Mouse (Mus musculus): ENCODE results near the gene Slc16a12. TPM values are rescaled to one million over a fixed set of nuclear protein-coding genes. Genes with fewer than 3 reads are reported as not detected.

The Slc16a12 gene
- polyA plus RNA-seq, 1 experiment from 2014 or later = 10.6 TPM

DNA sequence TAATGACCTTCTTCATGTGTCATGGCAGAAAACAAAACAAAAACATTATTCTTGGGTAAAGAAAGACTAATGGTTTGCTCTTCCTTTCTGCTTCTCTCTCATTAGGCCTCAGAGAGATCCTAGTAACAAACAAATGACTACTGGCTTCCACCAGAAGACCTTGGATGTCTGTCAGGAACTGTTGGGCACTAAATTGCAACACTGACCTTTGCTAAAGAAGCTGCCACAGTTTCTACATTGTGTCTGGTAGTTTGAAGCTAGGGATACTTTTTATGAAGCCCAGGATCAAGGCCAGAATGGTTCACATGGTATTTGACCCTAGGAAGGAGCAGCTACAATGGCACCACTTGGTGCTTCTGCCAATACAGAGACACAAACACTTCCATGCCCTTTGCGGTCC is 41.9 kb downstream of the Slc16a12 start:
- WGBS = 100% methylated on average over 1 of the region's 1 CpGs
- no peak overlapping the region for H3K4me2 ChIP-seq (ENCODE audit: low read depth, low read length)
- no peaks in the 10 kb centered on the region for H3K36me3 ChIP-seq (ENCODE audit: control insufficient read depth, insufficient read depth)
- no peak overlapping the region for H3K4me3 ChIP-seq (ENCODE audit: low read length)
- no peak overlapping the region for H3K9ac ChIP-seq (ENCODE audit: low read length)
- H3K9me3 ChIP-seq (replicated peaks; ENCODE audit: control insufficient read depth, low read length) = no peaks in the 10 kb centered on the region
- no peaks in the 10 kb centered on the region for H3K27me3 ChIP-seq (ENCODE audit: control insufficient read depth, insufficient read depth, low read length)
- ATAC-seq (replicated peaks; ENCODE audit: extremely low read depth, insufficient read depth, low FRiP score) = no peak
- peaks cover 5% of the 10 kb centered on the region; the same call in 1 of the 2 replicates for H3K4me1 ChIP-seq (ENCODE audit: control insufficient read depth, insufficient read depth, low read length)
- no peak overlapping the region for H3K27ac ChIP-seq (ENCODE audit: low read length)

DNA sequence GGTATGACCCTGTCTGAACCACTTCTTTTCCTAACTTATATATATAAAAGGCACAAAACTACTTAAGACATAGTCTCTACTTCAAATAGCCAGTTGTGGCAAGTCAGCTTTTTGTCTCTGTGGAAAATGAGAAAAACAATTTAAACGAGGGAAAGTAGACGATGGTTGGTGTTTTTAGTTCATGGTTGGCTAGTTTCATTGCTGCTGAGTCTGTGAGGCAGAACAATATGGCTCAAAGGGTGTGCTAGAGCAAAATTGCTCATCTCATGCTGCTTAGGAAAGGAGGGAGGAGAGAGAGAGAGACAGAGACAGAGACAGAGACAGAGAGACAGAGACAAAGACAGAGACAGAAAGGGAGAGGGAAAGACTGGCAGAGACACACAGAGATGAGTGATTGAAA is 47.8 kb downstream of the Slc16a12 start:
- no peak overlapping the region for H3K27ac ChIP-seq (ENCODE audit: low read length)
- H3K36me3 ChIP-seq (ENCODE audit: control insufficient read depth, insufficient read depth) = no peaks in the 10 kb centered on the region
- no peak overlapping the region for H3K4me2 ChIP-seq (ENCODE audit: low read depth, low read length)
- no peak overlapping the region for H3K9ac ChIP-seq (ENCODE audit: low read length)
- no peak for ATAC-seq (replicated peaks; ENCODE audit: extremely low read depth, insufficient read depth, low FRiP score)
- H3K4me3 ChIP-seq (ENCODE audit: low read length) = no peak overlapping the region
- H3K27me3 ChIP-seq (ENCODE audit: control insufficient read depth, insufficient read depth, low read length) = no peaks in the 10 kb centered on the region
- WGBS = 83% methylated on average over 2 of the region's 2 CpGs
- H3K4me1 ChIP-seq (ENCODE audit: control insufficient read depth, insufficient read depth, low read length) = no peaks in the 10 kb centered on the region
- H3K9me3 ChIP-seq (replicated peaks; ENCODE audit: control insufficient read depth, low read length) = no peaks in the 10 kb centered on the region

DNA sequence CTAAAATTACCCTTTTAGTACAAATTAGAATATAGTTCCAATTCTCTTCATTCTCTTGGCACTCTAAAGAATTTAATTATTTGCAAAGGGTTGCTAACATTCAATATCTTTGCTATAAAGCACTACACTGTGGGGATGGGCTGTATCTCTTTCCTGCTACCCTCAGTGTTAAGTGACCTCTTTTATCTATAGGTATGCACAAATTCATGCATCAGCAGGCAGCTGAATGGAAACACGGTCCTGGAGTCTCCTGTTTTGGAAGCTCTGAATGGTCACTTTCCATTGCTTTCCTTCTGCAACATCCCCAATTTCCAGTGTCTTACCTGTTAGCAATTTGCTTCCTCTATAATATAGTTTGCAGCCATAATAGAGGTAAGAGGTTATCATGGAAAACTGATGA is 48.2 kb downstream of the Slc16a12 start:
- Histone ChIP-seq H3K27ac (ENCODE audit: low read length) (no peak overlapping the region), H3K9me3 (replicated peaks; ENCODE audit: control insufficient read depth, low read length) (no peaks in the 10 kb centered on the region), H3K4me2 (ENCODE audit: low read depth, low read length) (no peak overlapping the region), H3K36me3 (ENCODE audit: control insufficient read depth, insufficient read depth) (no peaks in the 10 kb centered on the region), H3K4me3 (ENCODE audit: low read length) (no peak overlapping the region), H3K4me1 (ENCODE audit: control insufficient read depth, insufficient read depth, low read length) (no peaks in the 10 kb centered on the region), H3K27me3 (ENCODE audit: control insufficient read depth, insufficient read depth, low read length) (no peaks in the 10 kb centered on the region), H3K9ac (ENCODE audit: low read length) (no peak overlapping the region)
- whole genome bisulfite sequencing = 40% methylated on average over 1 of the region's 1 CpGs
- ATAC-seq (replicated peaks; ENCODE audit: extremely low read depth, insufficient read depth, low FRiP score) = no peak

- no peak overlapping the region for H3K4me2 ChIP-seq (ENCODE audit: low read depth, low read length)
- H3K27ac ChIP-seq (ENCODE audit: low read length) = no peak overlapping the region
- ATAC-seq (replicated peaks; ENCODE audit: extremely low read depth, insufficient read depth, low FRiP score) = no peak
- no peaks in the 10 kb centered on the region for H3K36me3 ChIP-seq (ENCODE audit: control insufficient read depth, insufficient read depth)
- no peak overlapping the region for H3K9ac ChIP-seq (ENCODE audit: low read length)
- no peaks in the 10 kb centered on the region for H3K4me1 ChIP-seq (ENCODE audit: control insufficient read depth, insufficient read depth, low read length)
- 87% methylated on average over 3 of the region's 3 CpGs for WGBS
- H3K4me3 ChIP-seq (ENCODE audit: low read length) = no peak overlapping the region
- no peaks in the 10 kb centered on the region for H3K9me3 ChIP-seq (replicated peaks; ENCODE audit: control insufficient read depth, low read length)
- H3K27me3 ChIP-seq (ENCODE audit: control insufficient read depth, insufficient read depth, low read length) = no peaks in the 10 kb centered on the region
Measured at GRCm38 (mm10) chr19:34698432-34698831, 48.7 kb downstream of the Slc16a12 start.

GRCm38 (mm10) chr19:34697461-34697860 is 49.6 kb downstream of the Slc16a12 start:
- no peak overlapping the region for H3K9ac ChIP-seq (ENCODE audit: low read length)
- no peak overlapping the region for H3K27ac ChIP-seq (ENCODE audit: low read length)
- H3K4me2 ChIP-seq (ENCODE audit: low read depth, low read length) = no peak overlapping the region
- no peaks in the 10 kb centered on the region for H3K4me1 ChIP-seq (ENCODE audit: control insufficient read depth, insufficient read depth, low read length)
- no peaks in the 10 kb centered on the region for H3K36me3 ChIP-seq (ENCODE audit: control insufficient read depth, insufficient read depth)
- no peaks in the 10 kb centered on the region for H3K9me3 ChIP-seq (replicated peaks; ENCODE audit: control insufficient read depth, low read length)
- no peak overlapping the region for H3K4me3 ChIP-seq (ENCODE audit: low read length)
- 70% methylated on average over 2 of the region's 2 CpGs for WGBS
- no peaks in the 10 kb centered on the region for H3K27me3 ChIP-seq (ENCODE audit: control insufficient read depth, insufficient read depth, low read length)
- ATAC-seq (replicated peaks; ENCODE audit: extremely low read depth, insufficient read depth, low FRiP score) = no peak

- H3K9me3 ChIP-seq (replicated peaks; ENCODE audit: control insufficient read depth, low read length) = no peaks in the 10 kb centered on the region
- H3K27ac ChIP-seq (ENCODE audit: low read length) = no peak overlapping the region
- H3K4me2 ChIP-seq (ENCODE audit: low read depth, low read length) = no peak overlapping the region
- WGBS = 83% methylated on average over 8 of the region's 8 CpGs
- no peak overlapping the region for H3K9ac ChIP-seq (ENCODE audit: low read length)
- no peaks in the 10 kb centered on the region for H3K4me1 ChIP-seq (ENCODE audit: control insufficient read depth, insufficient read depth, low read length)
- no peaks in the 10 kb centered on the region for H3K27me3 ChIP-seq (ENCODE audit: control insufficient read depth, insufficient read depth, low read length)
- H3K4me3 ChIP-seq (ENCODE audit: low read length) = no peak overlapping the region
- H3K36me3 ChIP-seq (ENCODE audit: control insufficient read depth, insufficient read depth) = no peaks in the 10 kb centered on the region
- ATAC-seq (replicated peaks; ENCODE audit: extremely low read depth, insufficient read depth, low FRiP score) = no peak
Measured at GRCm38 (mm10) chr19:34696352-34696986, 50.6 kb downstream of the Slc16a12 start.

- 83% methylated on average over 6 of the region's 6 CpGs for WGBS
- no peaks in the 10 kb centered on the region for H3K36me3 ChIP-seq (ENCODE audit: control insufficient read depth, insufficient read depth)
Measured at GRCm38 (mm10) chr19:34691402-34691801, 55.7 kb downstream of the Slc16a12 start.

GRCm38 (mm10) chr19:34685530-34685929 is 61.6 kb downstream of the Slc16a12 start:
- WGBS = 93% methylated on average over 1 of the region's 1 CpGs
- ATAC-seq (replicated peaks; ENCODE audit: extremely low read depth, insufficient read depth, low FRiP score) = no peak
- Histone ChIP-seq H3K9me3 (replicated peaks; ENCODE audit: control insufficient read depth, low read length) (no peaks in the 10 kb centered on the region), H3K36me3 (ENCODE audit: control insufficient read depth, insufficient read depth) (no peaks in the 10 kb centered on the region), H3K9ac (ENCODE audit: low read length) (no peak overlapping the region), H3K4me1 (ENCODE audit: control insufficient read depth, insufficient read depth, low read length) (no peaks in the 10 kb centered on the region), H3K27ac (ENCODE audit: low read length) (no peak overlapping the region), H3K27me3 (ENCODE audit: control insufficient read depth, insufficient read depth, low read length) (no peaks in the 10 kb centered on the region), H3K4me3 (ENCODE audit: low read length) (no peak overlapping the region), H3K4me2 (ENCODE audit: low read depth, low read length) (no peak overlapping the region)

More at GRCm38 (mm10) chr19:34691402-34691801, 55.7 kb downstream of the Slc16a12 start:
- no peaks in the 10 kb centered on the region for H3K9me3 ChIP-seq (replicated peaks; ENCODE audit: control insufficient read depth, low read length)
- no peak overlapping the region for H3K27ac ChIP-seq (ENCODE audit: low read length)
- H3K4me2 ChIP-seq (ENCODE audit: low read depth, low read length) = no peak overlapping the region
- no peaks in the 10 kb centered on the region for H3K27me3 ChIP-seq (ENCODE audit: control insufficient read depth, insufficient read depth, low read length)
- H3K4me3 ChIP-seq (ENCODE audit: low read length) = no peak overlapping the region
- no peak for ATAC-seq (replicated peaks; ENCODE audit: extremely low read depth, insufficient read depth, low FRiP score)
- no peak overlapping the region for H3K9ac ChIP-seq (ENCODE audit: low read length)
- H3K4me1 ChIP-seq (ENCODE audit: control insufficient read depth, insufficient read depth, low read length) = no peaks in the 10 kb centered on the region

DNA sequence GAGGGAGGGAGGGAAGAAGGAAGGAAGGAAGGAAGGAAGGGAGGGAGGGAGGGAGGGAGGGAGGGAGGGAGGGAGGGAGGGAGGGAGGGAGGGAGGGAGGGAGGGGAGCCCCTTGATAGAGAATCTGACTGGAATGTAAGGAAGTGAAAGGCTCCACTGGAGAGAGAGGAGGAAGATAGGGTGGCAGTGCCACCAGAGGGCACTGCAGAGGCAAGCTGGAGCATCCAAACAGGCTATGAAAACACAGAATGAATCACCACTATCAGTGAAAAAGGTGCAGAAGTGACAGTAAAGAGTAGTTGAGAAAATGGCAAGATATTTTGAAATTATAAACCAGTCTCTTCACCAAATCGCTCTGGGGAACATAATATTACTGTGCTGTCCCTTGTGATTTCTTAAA is 62.2 kb downstream of the Slc16a12 start:
- WGBS = 45% methylated on average over 1 of the region's 1 CpGs
- H3K9me3 ChIP-seq (replicated peaks; ENCODE audit: control insufficient read depth, low read length) = no peaks in the 10 kb centered on the region
- H3K4me2 ChIP-seq (ENCODE audit: low read depth, low read length) = no peak overlapping the region
- no peaks in the 10 kb centered on the region for H3K36me3 ChIP-seq (ENCODE audit: control insufficient read depth, insufficient read depth)
- ATAC-seq (replicated peaks; ENCODE audit: extremely low read depth, insufficient read depth, low FRiP score) = no peak
- no peaks in the 10 kb centered on the region for H3K27me3 ChIP-seq (ENCODE audit: control insufficient read depth, insufficient read depth, low read length)
- no peaks in the 10 kb centered on the region for H3K4me1 ChIP-seq (ENCODE audit: control insufficient read depth, insufficient read depth, low read length)
- no peak overlapping the region for H3K4me3 ChIP-seq (ENCODE audit: low read length)
- H3K27ac ChIP-seq (ENCODE audit: low read length) = no peak overlapping the region
- H3K9ac ChIP-seq (ENCODE audit: low read length) = no peak overlapping the region
